Mouse (Mus musculus): Measurements from ENCODE around the gene Lrtm1. TPM values are rescaled to one million over a fixed set of nuclear protein-coding genes. Genes with fewer than 3 reads are reported as not detected.
A peak's percentile ranks its signal among the peaks of the same experiment; 100 is the strongest.

Lrtm1 gene
- polyA plus RNA-seq, 1 experiment from 2014 or later = 0.86 TPM

DNA sequence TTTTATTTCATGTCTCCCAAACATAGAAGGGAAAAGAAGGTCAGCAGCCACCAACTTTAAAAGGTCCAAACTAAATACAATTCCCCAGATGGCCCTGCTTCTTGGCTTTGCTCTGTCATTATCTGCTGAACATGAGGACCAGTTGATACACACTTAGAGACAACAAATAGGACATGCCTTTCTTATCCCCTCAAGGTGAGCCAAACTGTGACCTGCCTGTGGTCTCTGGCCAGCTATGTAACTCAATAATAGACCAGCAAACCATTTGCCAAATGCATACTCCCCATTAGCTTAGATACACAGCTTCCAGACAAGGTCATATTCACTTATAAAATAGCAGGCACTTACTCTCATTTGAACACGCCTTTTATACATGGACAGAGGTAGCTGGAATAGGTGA lies 23.5 kb downstream of the Lrtm1 start:
- 93% methylated on average over 1 of the region's 1 CpGs for WGBS
- no peak overlapping the region for H3K4me3 ChIP-seq
- H3K36me3 ChIP-seq = no peaks in the 10 kb centered on the region
- peaks cover 25% of the 10 kb centered on the region for H3K4me1 ChIP-seq (replicated peaks)
- H3K27ac ChIP-seq = peak overlapping the region; percentile 56; the same call in 1 of the 2 replicates
- H3K9me3 ChIP-seq = no peaks in the 10 kb centered on the region
- no peak for DNase-seq (ENCODE audit: low spot score)
- H3K27me3 ChIP-seq (ENCODE audit: insufficient read depth, poor library complexity, severe bottlenecking) = no peaks in the 10 kb centered on the region; the same call in 1 of the 2 replicates

- Histone ChIP-seq H3K36me3 (no peaks in the 10 kb centered on the region), H3K27me3 (ENCODE audit: insufficient read depth, poor library complexity, severe bottlenecking) (no peaks in the 10 kb centered on the region; the same call in 1 of the 2 replicates), H3K9me3 (no peaks in the 10 kb centered on the region), H3K27ac (no peak overlapping the region), H3K4me1 (replicated peaks) (peaks cover 25% of the 10 kb centered on the region), H3K4me3 (no peak overlapping the region)
- no peak for DNase-seq (ENCODE audit: low spot score)
- WGBS = 70% methylated on average over 1 of the region's 1 CpGs
These were observed 24.3 kb downstream of the Lrtm1 start for GRCm38 (mm10) chr14:29042355-29042754.

- no peaks in the 10 kb centered on the region for H3K36me3 ChIP-seq
- no peaks in the 10 kb centered on the region for H3K9me3 ChIP-seq
- no peak overlapping the region for H3K27ac ChIP-seq
- no peaks in the 10 kb centered on the region for H3K27me3 ChIP-seq (ENCODE audit: insufficient read depth, poor library complexity, severe bottlenecking)
- no peak overlapping the region for H3K4me3 ChIP-seq
- no peak for DNase-seq (ENCODE audit: low spot score)
- 0 out of 2 replicates have a peak, but pooled peaks cover 6% of the 10 kb centered on the region for H3K4me1 ChIP-seq (replicated peaks)
- WGBS = 67% methylated on average over 16 of the region's 16 CpGs
These were observed 34.2 kb downstream of the Lrtm1 start for GRCm38 (mm10) chr14:29051951-29052835.

DNA sequence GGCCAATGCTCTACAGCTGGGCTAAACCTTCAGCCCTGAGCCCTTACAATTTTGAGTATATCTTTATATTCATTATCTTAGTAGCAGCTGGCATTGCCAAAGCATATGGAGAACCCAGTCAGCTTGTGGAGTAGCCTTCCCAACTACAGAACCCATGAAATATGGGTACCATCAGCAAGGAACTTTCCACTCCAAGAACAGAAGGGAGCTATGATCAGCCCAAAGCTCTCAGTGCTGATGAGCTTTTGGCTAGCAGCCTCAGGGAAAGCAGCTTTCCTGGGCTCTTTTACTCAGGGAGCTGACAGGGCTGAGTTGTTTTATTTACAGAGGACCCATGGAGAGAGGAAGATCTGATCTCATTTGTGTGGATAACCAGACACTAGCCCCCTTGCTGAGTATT lies 42.7 kb downstream of the Lrtm1 start:
- H3K27me3 ChIP-seq (ENCODE audit: insufficient read depth, poor library complexity, severe bottlenecking) = no peaks in the 10 kb centered on the region
- no peak overlapping the region for H3K4me3 ChIP-seq
- no peak for DNase-seq (ENCODE audit: low spot score)
- H3K36me3 ChIP-seq = no peaks in the 10 kb centered on the region
- no peaks in the 10 kb centered on the region for H3K4me1 ChIP-seq (replicated peaks)
- H3K9me3 ChIP-seq = no peaks in the 10 kb centered on the region
- no peak overlapping the region for H3K27ac ChIP-seq

GRCm38 (mm10) chr14:29061491-29061890 lies 43.5 kb downstream of the Lrtm1 start:
- no peaks in the 10 kb centered on the region for H3K9me3 ChIP-seq
- no peak overlapping the region for H3K27ac ChIP-seq
- no peaks in the 10 kb centered on the region for H3K27me3 ChIP-seq (ENCODE audit: insufficient read depth, poor library complexity, severe bottlenecking)
- H3K36me3 ChIP-seq = no peaks in the 10 kb centered on the region
- WGBS = 95% methylated on average over 1 of the region's 1 CpGs
- H3K4me3 ChIP-seq = no peak overlapping the region
- no peaks in the 10 kb centered on the region for H3K4me1 ChIP-seq (replicated peaks)
- DNase-seq (ENCODE audit: low spot score) = no peak

GRCm38 (mm10) chr14:29062676-29063075 lies 44.7 kb downstream of the Lrtm1 start:
- H3K4me1 ChIP-seq (replicated peaks) = no peaks in the 10 kb centered on the region
- H3K27ac ChIP-seq = no peak overlapping the region
- no peak for DNase-seq (ENCODE audit: low spot score)
- H3K36me3 ChIP-seq = no peaks in the 10 kb centered on the region
- 93% methylated on average over 2 of the region's 2 CpGs for WGBS
- H3K27me3 ChIP-seq (ENCODE audit: insufficient read depth, poor library complexity, severe bottlenecking) = no peaks in the 10 kb centered on the region
- H3K4me3 ChIP-seq = no peak overlapping the region
- H3K9me3 ChIP-seq = no peaks in the 10 kb centered on the region

DNA sequence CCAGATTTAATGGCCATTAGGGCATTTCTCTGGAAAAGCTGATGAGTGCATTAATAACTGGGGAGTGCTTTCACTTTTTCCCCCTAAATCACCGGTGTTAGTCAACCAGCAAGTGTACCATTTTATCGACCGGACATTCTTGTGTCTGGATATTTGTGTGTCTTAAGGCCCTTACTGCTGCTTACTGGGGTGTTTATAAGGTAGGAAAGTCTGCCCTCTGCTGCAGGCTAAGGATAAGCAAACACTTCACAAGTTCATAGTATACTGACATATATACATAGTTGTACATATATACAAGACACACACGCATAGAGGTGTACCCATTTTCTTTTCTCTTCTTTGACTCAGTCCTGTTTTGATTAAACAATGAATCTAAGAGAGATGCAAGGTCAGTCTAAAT lies 55.7 kb downstream of the Lrtm1 start:
- DNase-seq (ENCODE audit: low spot score) = no peak
- H3K4me3 ChIP-seq = no peak overlapping the region
- no peaks in the 10 kb centered on the region for H3K9me3 ChIP-seq
- 91% methylated on average over 4 of the region's 4 CpGs for WGBS
- H3K27me3 ChIP-seq (ENCODE audit: insufficient read depth, poor library complexity, severe bottlenecking) = no peaks in the 10 kb centered on the region
- H3K27ac ChIP-seq = no peak overlapping the region
- peaks cover 7% of the 10 kb centered on the region for H3K4me1 ChIP-seq (replicated peaks)
- no peaks in the 10 kb centered on the region for H3K36me3 ChIP-seq

- no peaks in the 10 kb centered on the region for H3K9me3 ChIP-seq
- H3K27ac ChIP-seq = no peak overlapping the region
- H3K27me3 ChIP-seq (ENCODE audit: insufficient read depth, poor library complexity, severe bottlenecking) = no peaks in the 10 kb centered on the region
- H3K4me1 ChIP-seq (replicated peaks) = peaks cover 6% of the 10 kb centered on the region
- H3K4me3 ChIP-seq = no peak overlapping the region
- WGBS = 77% methylated on average over 3 of the region's 3 CpGs
- no peaks in the 10 kb centered on the region for H3K36me3 ChIP-seq
- no peak for DNase-seq (ENCODE audit: low spot score)
These were observed 59.4 kb downstream of the Lrtm1 start for GRCm38 (mm10) chr14:29077418-29077817.

GRCm38 (mm10) chr14:29080228-29080627 lies 62.2 kb downstream of the Lrtm1 start:
- H3K4me1 ChIP-seq (replicated peaks) = no peaks in the 10 kb centered on the region
- H3K9me3 ChIP-seq = no peaks in the 10 kb centered on the region
- H3K27me3 ChIP-seq (ENCODE audit: insufficient read depth, poor library complexity, severe bottlenecking) = no peaks in the 10 kb centered on the region
- no peaks in the 10 kb centered on the region for H3K36me3 ChIP-seq
- 87% methylated on average over 4 of the region's 4 CpGs for WGBS
- no peak overlapping the region for H3K27ac ChIP-seq
- H3K4me3 ChIP-seq = no peak overlapping the region
- DNase-seq (ENCODE audit: low spot score) = no peak

DNA sequence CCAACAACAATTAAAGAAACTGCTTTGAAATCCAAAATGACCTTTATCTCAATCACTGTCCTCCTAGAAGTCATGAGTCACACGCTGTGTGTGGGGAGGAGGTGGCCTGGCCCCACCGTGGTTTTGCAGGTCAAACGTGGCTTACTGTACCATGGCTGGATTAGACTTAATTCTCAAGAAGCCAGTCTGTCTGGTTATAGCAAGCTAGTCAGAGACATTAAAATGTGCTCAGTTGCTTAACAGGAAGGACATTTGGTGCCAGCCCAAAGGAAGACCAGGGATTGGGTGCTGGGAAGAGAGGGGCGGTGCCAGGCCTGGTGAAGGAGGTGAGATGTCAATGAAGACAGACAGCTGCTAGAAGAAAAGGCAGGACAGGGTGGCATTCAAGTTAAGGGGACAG lies 62.6 kb downstream of the Lrtm1 start:
- Histone ChIP-seq H3K27ac (no peak overlapping the region), H3K4me3 (no peak overlapping the region), H3K9me3 (no peaks in the 10 kb centered on the region), H3K27me3 (ENCODE audit: insufficient read depth, poor library complexity, severe bottlenecking) (no peaks in the 10 kb centered on the region), H3K4me1 (replicated peaks) (no peaks in the 10 kb centered on the region), H3K36me3 (no peaks in the 10 kb centered on the region)
- WGBS = 79% methylated on average over 4 of the region's 4 CpGs
- DNase-seq (ENCODE audit: low spot score) = no peak

GRCm38 (mm10) chr14:29082171-29082570 lies 64.2 kb downstream of the Lrtm1 start:
- no peaks in the 10 kb centered on the region for H3K9me3 ChIP-seq
- 85% methylated on average over 1 of the region's 1 CpGs for WGBS

More at GRCm38 (mm10) chr14:29082171-29082570, 64.2 kb downstream of the Lrtm1 start:
- Histone ChIP-seq H3K27ac (no peak overlapping the region), H3K4me1 (replicated peaks) (0 out of 2 replicates have a peak, but pooled peaks cover 6% of the 10 kb centered on the region), H3K36me3 (no peaks in the 10 kb centered on the region), H3K4me3 (no peak overlapping the region), H3K27me3 (ENCODE audit: insufficient read depth, poor library complexity, severe bottlenecking) (no peaks in the 10 kb centered on the region)
- DNase-seq (ENCODE audit: low spot score) = no peak
